Mouse (Mus musculus) liver, adult 2 months (tissue): ENCODE measurements at regions not wholly inside any gene's neighbourhood (a gene's known extent, or its start where the extent isn't known, plus 50 kb on each side); places are given as distances from the start of the nearest gene placed in this dataset.

Experiments used
- DNase-seq: peaks from one replicate; pipeline ENCODE4 v3.0.0-alpha.2; 2011; ENCODE audit warnings: low read depth, low spot score; ENCODE audit errors: extremely low read depth
- H3K27ac ChIP-seq: fragments of 200-500 bp; replicated peaks from 2 replicates; pipeline ENCODE4 v1.5.1; 2012; ENCODE audit warnings: low read depth, mild to moderate bottlenecking, control low read depth, inconsistent platforms, low read length; ENCODE audit not compliant: insufficient read depth
- H3K27me3 ChIP-seq: fragments of 200-500 bp; 2 replicates; pipeline ENCODE4 v1.6.1; 2012; ENCODE audit warnings: mild to moderate bottlenecking, moderate library complexity, low read length, inconsistent platforms; ENCODE audit not compliant: control insufficient read depth, insufficient read depth
- H3K36me3 ChIP-seq: fragments of 200-500 bp; 2 replicates; pipeline ENCODE4 v1.6.1; 2012; ENCODE audit warnings: low read length, inconsistent platforms; ENCODE audit not compliant: control insufficient read depth, insufficient read depth
- H3K4me1 ChIP-seq: fragments of 200-500 bp; 2 replicates; pipeline ENCODE4 v1.6.1; 2011; ENCODE audit warnings: low read length; ENCODE audit not compliant: control insufficient read depth, insufficient read depth
- H3K4me3 ChIP-seq: fragments of 200-500 bp; 2 replicates; pipeline ENCODE4 v1.5.1; 2011; ENCODE audit warnings: low read depth, mild to moderate bottlenecking, control low read depth, low read length, moderate library complexity; ENCODE audit not compliant: insufficient read depth
- H3K79me2 ChIP-seq: fragments of 200-500 bp; 2 replicates; pipeline ENCODE4 v1.6.1; 2012; ENCODE audit warnings: inconsistent platforms, mild to moderate bottlenecking, low read length, moderate library complexity; ENCODE audit not compliant: control insufficient read depth, insufficient read depth
- H3K9ac ChIP-seq: fragments of 200-500 bp; 2 replicates; pipeline ENCODE4 v1.6.1; 2012; ENCODE audit warnings: low read depth, mild to moderate bottlenecking, control low read depth, inconsistent platforms, low read length
- CTCF ChIP-seq: fragments of 200-500 bp; IDR thresholded peaks from 2 replicates; pipeline ENCODE4 v1.5.1; 2011; ENCODE audit warnings: low read depth, low read length, control low read depth
- POLR2A ChIP-seq: fragments of 200-500 bp; IDR thresholded peaks from 2 replicates; pipeline ENCODE4 v1.6.1; 2011; ENCODE audit warnings: low read length, control low read depth; ENCODE audit not compliant: insufficient read depth; ENCODE audit errors: extremely low read depth
- WGBS: fragments of 180-500 bp; shearing (Covaris S2); methylation state at CpG from one replicate; pipeline ENCODE4 v1.1.7; 2018; 5-methylcytosine and 5-hydroxymethylcytosine counted together

GRCm38 (mm10) chr8:117853408-117853807 is 51.7 kb upstream of the Mphosph6 start:
- no peak for TF ChIP-seq POLR2A
- TF ChIP-seq CTCF: no peak
- H3K4me3 ChIP-seq: no peak overlapping the region
- no peaks in the 10 kb centered on the region for H3K79me2 ChIP-seq
- DNase-seq: no peak
- WGBS: 42% methylated on average over 4 of the region's 4 CpGs
- H3K9ac ChIP-seq: no peak overlapping the region
- no peaks in the 10 kb centered on the region for H3K4me1 ChIP-seq
- no peaks in the 10 kb centered on the region for H3K27me3 ChIP-seq
- no peak overlapping the region for H3K27ac ChIP-seq
- H3K36me3 ChIP-seq: no peaks in the 10 kb centered on the region

- no peaks in the 10 kb centered on the region for H3K27me3 ChIP-seq
- DNase-seq: no peak
- TF ChIP-seq CTCF (no peak), POLR2A (no peak)
- no peak overlapping the region for H3K9ac ChIP-seq
- 74% methylated on average over 6 of the region's 6 CpGs for WGBS
- H3K4me3 ChIP-seq: no peak overlapping the region
- no peaks in the 10 kb centered on the region for H3K4me1 ChIP-seq
- H3K79me2 ChIP-seq: no peaks in the 10 kb centered on the region
- no peaks in the 10 kb centered on the region for H3K36me3 ChIP-seq
- no peak overlapping the region for H3K27ac ChIP-seq
Measured at GRCm38 (mm10) chr8:117852521-117852920, 50.8 kb upstream of the Mphosph6 start.
